Mouse (Mus musculus): ENCODE measurements around the gene Rnf39. TPM values are rescaled to one million over a fixed set of nuclear protein-coding genes. Genes with fewer than 3 reads are reported as not detected.

Gene Rnf39
- polyA plus RNA-seq, 1 experiment: 0.07 TPM

DNA sequence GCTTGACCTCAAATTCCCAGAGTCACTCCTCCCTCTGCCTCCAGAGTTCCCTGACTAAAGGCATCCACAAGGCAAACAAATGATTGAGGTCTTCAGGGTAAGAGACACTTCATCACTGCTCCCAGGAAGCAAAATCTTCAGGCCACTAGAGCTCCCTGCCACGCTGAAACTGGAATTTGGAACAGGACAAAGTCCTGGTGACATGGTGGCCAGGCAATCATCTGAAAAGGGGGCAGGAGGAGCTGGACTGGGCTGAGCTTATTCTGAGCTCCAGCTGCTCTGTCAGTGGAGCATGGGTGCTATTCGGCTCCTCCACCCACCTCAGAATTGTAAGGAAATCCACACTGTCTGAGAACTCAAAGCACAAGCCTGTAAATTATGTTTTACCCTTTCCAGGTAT, 30.7 kb upstream of the Rnf39 start:
- Histone ChIP-seq H3K4me3 (no peak overlapping the region), H3K4me2 (ENCODE audit: low read depth) (no peak overlapping the region), H3K79me2 (ENCODE audit: control insufficient read depth, insufficient read depth) (no peaks in the 10 kb centered on the region), H3K36me3 (ENCODE audit: control insufficient read depth, insufficient read depth) (no peaks in the 10 kb centered on the region), H3ac (ENCODE audit: control insufficient read depth, insufficient read length) (no peak overlapping the region), H3K27me3 (ENCODE audit: control insufficient read depth, insufficient read depth, insufficient read length) (peaks cover 15% of the 10 kb centered on the region)
- TF ChIP-seq POLR2AphosphoS2 (IDR thresholded peaks at IDR 0.05; ENCODE audit: insufficient read length, low read depth): no peak
- no peak for TF ChIP-seq TCF3 (IDR thresholded peaks at IDR 0.05; ENCODE audit: insufficient read length, low read depth)
- no peak for TF ChIP-seq USF1 (IDR thresholded peaks at IDR 0.05; ENCODE audit: low read depth)
- no peak for TF ChIP-seq TCF12 (IDR thresholded peaks at IDR 0.05; ENCODE audit: insufficient read depth, poor library complexity, severe bottlenecking)
- TF ChIP-seq MYOD1 (IDR thresholded peaks at IDR 0.05; ENCODE audit: control insufficient read depth in 1 of 3, insufficient read length in 2 of 3, low read depth in 2 of 3): no peak
- no peak for TF ChIP-seq E2F4 (IDR thresholded peaks at IDR 0.05; ENCODE audit: insufficient read depth)
- no peak for TF ChIP-seq SRF (IDR thresholded peaks at IDR 0.05; ENCODE audit: control insufficient read depth, insufficient read length, low read depth)
- TF ChIP-seq MAX (IDR thresholded peaks at IDR 0.05; ENCODE audit: low read depth): no peak
- no peak for TF ChIP-seq CEBPB (IDR thresholded peaks at IDR 0.05; ENCODE audit: insufficient read depth, poor library complexity, severe bottlenecking)
- TF ChIP-seq REST (IDR thresholded peaks at IDR 0.05; ENCODE audit: insufficient read depth, insufficient read length): no peak
- TF ChIP-seq MYOG (IDR thresholded peaks at IDR 0.05; ENCODE audit: control insufficient read depth in 1 of 3, insufficient read depth in 1 of 3, insufficient read length in 2 of 3, low read depth in 2 of 3): no peak
- no peak for TF ChIP-seq POLR2A (IDR thresholded peaks at IDR 0.05; ENCODE audit: insufficient read length, low read depth)

DNA sequence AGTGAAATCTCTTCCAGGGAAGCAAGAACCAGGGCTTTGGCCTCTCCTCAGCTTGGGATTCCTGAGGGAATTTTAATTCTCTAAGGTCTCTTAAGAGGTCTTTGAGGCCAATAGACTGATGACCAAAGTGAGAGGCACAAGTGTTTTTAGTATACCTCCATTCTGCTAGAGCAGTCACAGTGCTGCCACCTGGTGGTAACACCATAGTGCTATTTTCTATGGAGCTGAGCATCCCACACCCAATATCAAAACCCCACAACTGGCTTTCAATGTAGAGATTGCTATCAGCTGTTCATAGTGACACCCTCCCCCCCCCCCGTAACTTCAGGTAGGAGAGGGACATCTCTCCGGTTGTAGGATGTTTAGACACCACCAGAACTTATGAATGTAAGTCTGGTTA, 28.6 kb upstream of the Rnf39 start:
- no peak for TF ChIP-seq MAX (IDR thresholded peaks at IDR 0.05; ENCODE audit: low read depth)
- Histone ChIP-seq H3K4me3 (no peak overlapping the region), H3K27me3 (ENCODE audit: control insufficient read depth, insufficient read depth, insufficient read length) (peaks cover 11% of the 10 kb centered on the region), H3ac (ENCODE audit: control insufficient read depth, insufficient read length) (no peak overlapping the region), H3K4me2 (ENCODE audit: low read depth) (no peak overlapping the region), H3K79me2 (ENCODE audit: control insufficient read depth, insufficient read depth) (no peaks in the 10 kb centered on the region), H3K36me3 (ENCODE audit: control insufficient read depth, insufficient read depth) (no peaks in the 10 kb centered on the region)

DNA sequence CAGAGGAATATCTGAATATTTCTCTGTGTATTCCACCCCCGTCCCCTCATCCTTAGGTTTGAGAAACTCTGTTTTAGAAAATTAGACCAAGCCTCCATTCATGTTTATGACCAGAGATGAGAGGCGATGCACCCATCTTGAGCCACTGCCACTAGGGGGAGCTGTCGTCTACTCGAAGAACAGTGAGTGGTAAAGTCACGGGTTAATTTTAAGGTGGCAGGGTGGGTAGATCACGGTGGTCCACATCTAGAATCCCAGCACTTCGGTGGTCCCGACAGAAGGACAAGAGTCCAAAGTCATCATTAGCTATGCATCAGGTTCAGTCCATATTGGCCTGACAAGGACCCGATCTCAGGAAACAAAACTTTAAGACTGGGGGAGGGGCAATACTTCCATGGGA, 27.6 kb upstream of the Rnf39 start:
- H3K4me2 ChIP-seq (ENCODE audit: low read depth): no peak overlapping the region
- H3K36me3 ChIP-seq (ENCODE audit: control insufficient read depth, insufficient read depth): no peaks in the 10 kb centered on the region
- H3K79me2 ChIP-seq (ENCODE audit: control insufficient read depth, insufficient read depth): no peaks in the 10 kb centered on the region
- H3ac ChIP-seq (ENCODE audit: control insufficient read depth, insufficient read length): no peak overlapping the region
- H3K27me3 ChIP-seq (ENCODE audit: control insufficient read depth, insufficient read depth, insufficient read length): peaks cover 11% of the 10 kb centered on the region
- TF ChIP-seq REST (IDR thresholded peaks at IDR 0.05; ENCODE audit: insufficient read depth, insufficient read length) (no peak), MYOD1 (IDR thresholded peaks at IDR 0.05; ENCODE audit: control insufficient read depth in 1 of 3, insufficient read length in 2 of 3, low read depth in 2 of 3) (no peak), TCF12 (IDR thresholded peaks at IDR 0.05; ENCODE audit: insufficient read depth, poor library complexity, severe bottlenecking) (no peak), USF1 (IDR thresholded peaks at IDR 0.05; ENCODE audit: low read depth) (no peak), E2F4 (IDR thresholded peaks at IDR 0.05; ENCODE audit: insufficient read depth) (no peak), TCF3 (IDR thresholded peaks at IDR 0.05; ENCODE audit: insufficient read length, low read depth) (no peak), POLR2AphosphoS2 (IDR thresholded peaks at IDR 0.05; ENCODE audit: insufficient read length, low read depth) (no peak), SRF (IDR thresholded peaks at IDR 0.05; ENCODE audit: control insufficient read depth, insufficient read length, low read depth) (no peak)
- H3K4me3 ChIP-seq: no peak overlapping the region

GRCm38 (mm10) chr17:36920239-36920638, 22.5 kb upstream of the Rnf39 start:
- no peak overlapping the region for H3K4me3 ChIP-seq
- H3K79me2 ChIP-seq (ENCODE audit: control insufficient read depth, insufficient read depth): no peaks in the 10 kb centered on the region
- H3K36me3 ChIP-seq (ENCODE audit: control insufficient read depth, insufficient read depth): no peaks in the 10 kb centered on the region
- H3ac ChIP-seq (ENCODE audit: control insufficient read depth, insufficient read length): no peak overlapping the region
- TF ChIP-seq MYOD1 (IDR thresholded peaks at IDR 0.05; ENCODE audit: control insufficient read depth in 1 of 3, insufficient read length in 2 of 3, low read depth in 2 of 3) (peak in 2 of 3 experiments; percentile 49 to 84), POLR2AphosphoS2 (IDR thresholded peaks at IDR 0.05; ENCODE audit: insufficient read length, low read depth) (no peak), MYOG (IDR thresholded peaks at IDR 0.05; ENCODE audit: control insufficient read depth in 1 of 3, insufficient read depth in 1 of 3, insufficient read length in 2 of 3, low read depth in 2 of 3) (peak in 2 of 3 experiments; percentile 65 to 80)
- H3K4me2 ChIP-seq (ENCODE audit: low read depth): peak overlapping the region; percentile 46
- H3K27me3 ChIP-seq (ENCODE audit: control insufficient read depth, insufficient read depth, insufficient read length): no peaks in the 10 kb centered on the region

DNA sequence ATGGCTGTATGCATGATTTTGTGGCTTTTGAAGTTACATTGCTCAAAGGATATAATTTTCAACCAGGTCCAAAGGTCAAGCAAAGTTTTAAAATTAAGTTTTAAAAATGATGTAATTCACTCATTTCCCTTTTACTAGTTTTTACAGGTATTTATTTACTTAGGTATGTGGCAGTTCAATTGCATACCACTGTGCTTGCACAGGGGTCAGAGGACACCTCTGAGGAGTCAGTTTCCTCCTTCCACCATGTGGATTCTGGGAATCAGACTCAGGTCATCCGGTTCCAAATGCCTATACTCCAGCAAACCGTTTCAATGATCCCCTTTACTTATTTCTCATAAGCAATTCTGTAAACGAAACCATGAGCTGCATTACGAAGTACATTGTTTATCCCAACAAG, 20.0 kb upstream of the Rnf39 start:
- H3ac ChIP-seq (ENCODE audit: control insufficient read depth, insufficient read length): no peak overlapping the region
- H3K27me3 ChIP-seq (ENCODE audit: control insufficient read depth, insufficient read depth, insufficient read length): no peaks in the 10 kb centered on the region
- no peak overlapping the region for H3K4me3 ChIP-seq
- H3K4me2 ChIP-seq (ENCODE audit: low read depth): no peak overlapping the region
- TF ChIP-seq MYOG (IDR thresholded peaks at IDR 0.05; ENCODE audit: control insufficient read depth in 1 of 3, insufficient read depth in 1 of 3, insufficient read length in 2 of 3, low read depth in 2 of 3) (no peak), REST (IDR thresholded peaks at IDR 0.05; ENCODE audit: insufficient read depth, insufficient read length) (no peak), TCF12 (IDR thresholded peaks at IDR 0.05; ENCODE audit: insufficient read depth, poor library complexity, severe bottlenecking) (no peak), SRF (IDR thresholded peaks at IDR 0.05; ENCODE audit: control insufficient read depth, insufficient read length, low read depth) (no peak), MAX (IDR thresholded peaks at IDR 0.05; ENCODE audit: low read depth) (no peak), POLR2A (IDR thresholded peaks at IDR 0.05; ENCODE audit: insufficient read length, low read depth) (no peak), POLR2AphosphoS2 (IDR thresholded peaks at IDR 0.05; ENCODE audit: insufficient read length, low read depth) (no peak), CEBPB (IDR thresholded peaks at IDR 0.05; ENCODE audit: insufficient read depth, poor library complexity, severe bottlenecking) (no peak), E2F4 (IDR thresholded peaks at IDR 0.05; ENCODE audit: insufficient read depth) (no peak), TCF3 (IDR thresholded peaks at IDR 0.05; ENCODE audit: insufficient read length, low read depth) (no peak), USF1 (IDR thresholded peaks at IDR 0.05; ENCODE audit: low read depth) (no peak), MYOD1 (IDR thresholded peaks at IDR 0.05; ENCODE audit: control insufficient read depth in 1 of 3, insufficient read length in 2 of 3, low read depth in 2 of 3) (no peak)
- H3K79me2 ChIP-seq (ENCODE audit: control insufficient read depth, insufficient read depth): no peaks in the 10 kb centered on the region
- no peaks in the 10 kb centered on the region for H3K36me3 ChIP-seq (ENCODE audit: control insufficient read depth, insufficient read depth)

Data from myocyte (in vitro differentiated cells).